Mouse (Mus musculus) bone marrow, adult 2 months (tissue): Measurements from ENCODE around the gene Mak.

Experiments used
- CTCF ChIP-seq: fragments of 200-500 bp; IDR thresholded peaks from 2 replicates; pipeline ENCODE4 v1.5.1; 2011; ENCODE audit warnings: low read length, control low read depth; ENCODE audit not compliant: control insufficient read depth, insufficient read depth
- POLR2A ChIP-seq: fragments of 200-500 bp; IDR thresholded peaks from 2 replicates; pipeline ENCODE4 v1.6.1; 2011; ENCODE audit warnings: low read depth, mild to moderate bottlenecking, control low read depth, low read length, borderline replicate concordance; ENCODE audit not compliant: control insufficient read depth

DNA sequence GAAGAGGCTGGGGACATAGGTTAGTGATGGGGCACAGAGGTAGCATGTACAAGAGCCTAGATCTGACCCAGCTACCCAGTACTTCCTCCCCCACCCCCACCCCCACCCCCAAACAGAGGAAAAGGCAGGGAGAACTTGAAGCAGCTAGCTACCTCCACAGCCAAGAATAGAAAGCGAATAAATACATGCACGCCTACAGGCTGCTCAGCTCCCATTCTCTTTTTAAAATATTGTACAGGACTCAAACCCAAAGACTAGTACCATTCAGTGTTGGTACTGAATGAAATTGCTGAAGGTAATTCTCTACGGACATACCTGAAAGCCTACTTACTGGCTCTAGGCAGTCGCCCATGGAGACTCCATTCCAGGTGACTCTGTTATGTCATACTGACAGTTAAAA lies 37.0 kb downstream of the Mak start:
- TF ChIP-seq CTCF (no peak), POLR2A (no peak)
